Mouse (Mus musculus): Measurements from ENCODE around the gene Gm11939. TPM values are rescaled to one million over a fixed set of nuclear protein-coding genes. Genes with fewer than 3 reads are reported as not detected.
A peak's percentile ranks its signal among the peaks of the same experiment; 100 is the strongest.
"Not testable (repeated sequence)": the region's sequence is repeated elsewhere in the genome, so short reads cannot be mapped to it uniquely, and the experiment has no call there.

The Gm11939 gene
- polyA plus RNA-seq (2015; fragmentation: Nextera tagmentation; extraction: Ambion mirVana), result not detected in 2 replicates

DNA sequence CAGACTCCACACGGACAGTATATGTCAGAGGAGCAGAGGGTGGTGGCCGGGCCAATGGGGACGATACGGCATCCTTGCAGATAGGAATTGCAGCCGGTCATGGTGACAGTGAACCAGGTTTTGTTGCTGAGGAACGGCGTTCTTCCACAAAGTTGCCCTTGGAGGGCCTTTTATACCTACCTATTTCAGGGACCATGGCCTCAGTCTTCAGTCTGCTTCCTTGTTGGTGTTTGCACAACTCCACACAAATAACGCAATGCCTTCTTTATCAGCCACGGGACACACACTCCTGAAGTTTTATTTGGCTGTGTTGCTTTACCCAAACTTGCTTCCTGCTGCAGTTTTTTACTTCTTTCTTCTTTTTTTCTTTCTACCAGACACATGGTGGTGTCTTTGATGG lies at the start of gene Gm11939:
Gm11939 (minus strand) TSS at position 101 of the 400 bp plus-strand sequence.
- Histone ChIP-seq H3K4me2 (replicated peaks; ENCODE audit: low read depth, low read length) (no peak within 1 kb of the TSS), H3K4me3 (ENCODE audit: low read length) (no peak within 1 kb of the TSS), H3K27me3 (ENCODE audit: insufficient read depth, low read length) (no peaks in the 10 kb centered on the region), H3K9me3 (ENCODE audit: low read length) (no peaks in the 10 kb centered on the region), H3K27ac (ENCODE audit: low read length) (no peak within 1 kb of the TSS), H3K4me1 (ENCODE audit: insufficient read depth, low read length) (no peaks in the 10 kb centered on the region), H3K9ac (replicated peaks; ENCODE audit: low read length) (no peak within 1 kb of the TSS), H3K36me3 (ENCODE audit: insufficient read depth, low read length) (no peaks in the 10 kb centered on the region)
- no peak for ATAC-seq (ENCODE audit: low FRiP score, low TSS enrichment)
- 90% methylated on average over 9 of the region's 9 CpGs for WGBS

- H3K27me3 ChIP-seq (ENCODE audit: insufficient read depth, low read length); H3K4me1 ChIP-seq (ENCODE audit: insufficient read depth, low read length); H3K4me2 ChIP-seq (replicated peaks; ENCODE audit: low read depth, low read length); H3K9me3 ChIP-seq (ENCODE audit: low read length); H3K27ac ChIP-seq (ENCODE audit: low read length); H3K36me3 ChIP-seq (ENCODE audit: insufficient read depth, low read length); H3K4me3 ChIP-seq (ENCODE audit: low read length); ATAC-seq (ENCODE audit: low FRiP score, low TSS enrichment); H3K9ac ChIP-seq (replicated peaks; ENCODE audit: low read length): not testable (repeated sequence)
- WGBS, result 47% methylated on average over 1 of the region's 1 CpGs
Measured at GRCm38 (mm10) chr11:99603208-99603607, 43.9 kb upstream of the Gm11939 start, which contains the start of gene Gm11938. Gene Gm11938 (minus strand): TSS chr11:99603308.

GRCm38 (mm10) chr11:99597742-99598141 lies 38.5 kb upstream of the Gm11939 start, which contains the start of gene Krtap9-3:
Gene Krtap9-3 (minus strand): TSS chr11:99598105.
- H3K4me3 ChIP-seq (ENCODE audit: low read length); ATAC-seq (ENCODE audit: low FRiP score, low TSS enrichment); H3K36me3 ChIP-seq (ENCODE audit: insufficient read depth, low read length); H3K4me2 ChIP-seq (replicated peaks; ENCODE audit: low read depth, low read length); H3K9me3 ChIP-seq (ENCODE audit: low read length); H3K27me3 ChIP-seq (ENCODE audit: insufficient read depth, low read length); H3K27ac ChIP-seq (ENCODE audit: low read length); H3K4me1 ChIP-seq (ENCODE audit: insufficient read depth, low read length); H3K9ac ChIP-seq (replicated peaks; ENCODE audit: low read length): not testable (repeated sequence)
- 80% methylated on average over 3 of the region's 6 CpGs for WGBS

DNA sequence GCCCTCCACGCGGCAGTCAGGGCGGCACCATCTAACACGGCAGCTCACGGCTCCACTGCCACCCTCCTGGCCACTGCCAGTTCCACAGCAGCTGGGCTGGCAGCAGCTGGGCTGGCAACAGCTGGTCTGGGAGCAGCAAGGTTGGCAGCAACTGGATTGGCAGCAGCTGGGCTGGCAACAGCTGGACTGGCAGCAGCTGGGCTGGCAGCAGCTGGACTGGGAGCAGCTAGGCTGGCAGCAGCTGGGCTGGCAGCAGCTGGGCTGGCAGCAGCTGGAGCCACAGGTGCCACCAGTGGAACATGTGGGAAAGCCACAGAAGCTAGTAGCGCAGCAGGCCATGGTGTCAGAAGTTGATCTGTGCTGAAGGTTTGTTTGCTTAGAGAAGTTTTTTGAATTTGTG lies 31.7 kb upstream of the Gm11939 start, which contains the start of gene Krtap1-3:
Krtap1-3 (minus strand) TSS at position 359 of the 400 bp plus-strand sequence.
- H3K4me1 ChIP-seq (ENCODE audit: insufficient read depth, low read length), result no peaks in the 10 kb centered on the region
- H3K27me3 ChIP-seq (ENCODE audit: insufficient read depth, low read length), result no peaks in the 10 kb centered on the region
- 91% methylated on average over 6 of the region's 6 CpGs for WGBS

DNA sequence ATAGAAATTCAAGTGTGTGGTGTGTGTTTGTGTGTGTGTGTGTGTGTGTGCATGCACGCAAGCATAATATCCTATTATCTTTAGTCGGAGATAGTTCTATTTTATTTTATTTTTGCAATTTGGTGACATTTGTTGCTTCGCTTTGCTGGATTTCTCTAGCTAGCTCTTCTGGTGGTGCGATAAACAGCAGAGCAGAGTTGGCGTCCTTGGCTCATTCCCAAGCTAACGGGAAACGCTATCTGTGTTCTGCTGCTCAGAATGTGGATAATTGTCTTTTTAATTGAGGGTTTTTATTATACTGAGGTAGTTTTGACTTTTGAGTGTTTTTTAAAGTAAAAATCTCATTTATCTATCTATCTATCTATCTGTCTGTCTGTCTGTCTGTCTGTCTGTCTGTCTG lies 25.8 kb upstream of the Gm11939 start:
- Histone ChIP-seq H3K36me3 (ENCODE audit: insufficient read depth, low read length) (no peaks in the 10 kb centered on the region), H3K4me3 (ENCODE audit: low read length) (no peak overlapping the region), H3K4me2 (replicated peaks; ENCODE audit: low read depth, low read length) (no peak overlapping the region), H3K9ac (replicated peaks; ENCODE audit: low read length) (no peak overlapping the region), H3K27ac (ENCODE audit: low read length) (no peak overlapping the region), H3K4me1 (ENCODE audit: insufficient read depth, low read length) (no peaks in the 10 kb centered on the region), H3K9me3 (ENCODE audit: low read length) (no peaks in the 10 kb centered on the region), H3K27me3 (ENCODE audit: insufficient read depth, low read length) (no peaks in the 10 kb centered on the region)
- no peak for ATAC-seq (ENCODE audit: low FRiP score, low TSS enrichment)
- 86% methylated on average over 7 of the region's 7 CpGs for WGBS

More for the DNA sequence above, 31.7 kb upstream of the Gm11939 start, which contains the start of gene Krtap1-3:
- Histone ChIP-seq H3K27ac (ENCODE audit: low read length) (no peak within 1 kb of the TSS), H3K9me3 (ENCODE audit: low read length) (no peaks in the 10 kb centered on the region), H3K4me3 (ENCODE audit: low read length) (no peak within 1 kb of the TSS), H3K9ac (replicated peaks; ENCODE audit: low read length) (no peak within 1 kb of the TSS), H3K36me3 (ENCODE audit: insufficient read depth, low read length) (no peaks in the 10 kb centered on the region), H3K4me2 (replicated peaks; ENCODE audit: low read depth, low read length) (no peak within 1 kb of the TSS)
- no peak for ATAC-seq (ENCODE audit: low FRiP score, low TSS enrichment)

GRCm38 (mm10) chr11:99583245-99583704 lies 24.0 kb upstream of the Gm11939 start, which contains the start of gene Krtap1-4:
Gene Krtap1-4 (minus strand): TSS chr11:99583654.
- H3K36me3 ChIP-seq (ENCODE audit: insufficient read depth, low read length), result no peaks in the 10 kb centered on the region
- H3K9me3 ChIP-seq (ENCODE audit: low read length), result no peaks in the 10 kb centered on the region
- 72% methylated on average over 5 of the region's 5 CpGs for WGBS
- no peak within 1 kb of the TSS for H3K27ac ChIP-seq (ENCODE audit: low read length)
- ATAC-seq (ENCODE audit: low FRiP score, low TSS enrichment), result no peak
- H3K9ac ChIP-seq (replicated peaks; ENCODE audit: low read length), result no peak within 1 kb of the TSS
- no peaks in the 10 kb centered on the region for H3K4me1 ChIP-seq (ENCODE audit: insufficient read depth, low read length)
- H3K4me3 ChIP-seq (ENCODE audit: low read length), result no peak within 1 kb of the TSS
- H3K27me3 ChIP-seq (ENCODE audit: insufficient read depth, low read length), result no peaks in the 10 kb centered on the region
- no peak within 1 kb of the TSS for H3K4me2 ChIP-seq (replicated peaks; ENCODE audit: low read depth, low read length)

DNA sequence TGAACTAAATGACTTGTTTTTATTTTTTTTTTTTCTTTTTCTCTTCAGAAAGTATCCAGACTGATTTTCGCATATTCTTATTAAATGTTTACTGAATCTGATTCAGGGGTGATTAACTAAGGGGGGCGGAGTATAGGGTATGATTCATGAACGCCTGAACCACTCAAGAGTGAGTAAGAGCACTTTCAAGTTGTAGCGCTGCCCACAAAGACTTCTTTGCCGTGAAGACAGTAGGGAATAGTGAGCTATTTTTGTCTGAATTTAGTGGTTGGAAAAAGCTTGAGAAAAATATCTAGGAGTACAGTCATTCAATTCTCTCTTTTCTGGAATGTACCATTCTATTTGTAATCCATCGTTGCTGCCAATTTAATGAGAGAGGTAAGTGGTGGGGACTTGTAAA lies 22.3 kb upstream of the Gm11939 start:
- no peak for ATAC-seq (ENCODE audit: low FRiP score, low TSS enrichment)
- Histone ChIP-seq H3K4me3 (ENCODE audit: low read length) (no peak overlapping the region), H3K27ac (ENCODE audit: low read length) (no peak overlapping the region), H3K9ac (replicated peaks; ENCODE audit: low read length) (no peak overlapping the region), H3K4me2 (replicated peaks; ENCODE audit: low read depth, low read length) (no peak overlapping the region), H3K27me3 (ENCODE audit: insufficient read depth, low read length) (no peaks in the 10 kb centered on the region), H3K9me3 (ENCODE audit: low read length) (no peaks in the 10 kb centered on the region), H3K4me1 (ENCODE audit: insufficient read depth, low read length) (no peaks in the 10 kb centered on the region), H3K36me3 (ENCODE audit: insufficient read depth, low read length) (no peaks in the 10 kb centered on the region)
- 81% methylated on average over 6 of the region's 6 CpGs for WGBS

DNA sequence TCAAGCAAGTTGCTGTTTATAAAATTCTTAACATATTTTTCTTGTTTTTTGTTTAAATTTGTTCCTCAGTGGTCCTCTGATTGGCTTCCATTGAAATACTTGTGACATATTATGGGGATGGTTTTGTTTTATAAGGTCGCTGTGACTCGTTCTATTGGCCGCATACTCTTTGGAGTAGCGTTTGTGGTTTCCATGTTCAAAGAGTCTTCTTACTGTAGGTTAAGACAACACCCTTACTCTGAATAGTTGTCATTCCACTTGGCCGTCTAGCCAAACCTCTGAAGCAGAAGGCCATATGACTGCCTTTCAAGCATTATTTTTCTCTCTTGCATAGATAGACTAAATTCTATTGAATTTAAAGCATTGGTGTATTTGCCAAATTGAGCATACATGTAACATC lies 21.8 kb upstream of the Gm11939 start:
- ATAC-seq (ENCODE audit: low FRiP score, low TSS enrichment), result no peak
- H3K4me3 ChIP-seq (ENCODE audit: low read length), result no peak overlapping the region
- no peak overlapping the region for H3K4me2 ChIP-seq (replicated peaks; ENCODE audit: low read depth, low read length)
- H3K27ac ChIP-seq (ENCODE audit: low read length), result no peak overlapping the region
- 88% methylated on average over 5 of the region's 5 CpGs for WGBS
- H3K4me1 ChIP-seq (ENCODE audit: insufficient read depth, low read length), result no peaks in the 10 kb centered on the region
- H3K9ac ChIP-seq (replicated peaks; ENCODE audit: low read length), result no peak overlapping the region
- no peaks in the 10 kb centered on the region for H3K27me3 ChIP-seq (ENCODE audit: insufficient read depth, low read length)
- H3K36me3 ChIP-seq (ENCODE audit: insufficient read depth, low read length), result no peaks in the 10 kb centered on the region
- no peaks in the 10 kb centered on the region for H3K9me3 ChIP-seq (ENCODE audit: low read length)

- Histone ChIP-seq H3K27me3 (ENCODE audit: insufficient read depth, low read length) (no peaks in the 10 kb centered on the region), H3K4me1 (ENCODE audit: insufficient read depth, low read length) (no peaks in the 10 kb centered on the region), H3K4me2 (replicated peaks; ENCODE audit: low read depth, low read length) (no peak within 1 kb of the TSS), H3K9ac (replicated peaks; ENCODE audit: low read length) (no peak within 1 kb of the TSS), H3K27ac (ENCODE audit: low read length) (no peak within 1 kb of the TSS), H3K36me3 (ENCODE audit: insufficient read depth, low read length) (no peaks in the 10 kb centered on the region), H3K9me3 (ENCODE audit: low read length) (no peaks in the 10 kb centered on the region), H3K4me3 (ENCODE audit: low read length) (no peak within 1 kb of the TSS)
- ATAC-seq (ENCODE audit: low FRiP score, low TSS enrichment), result no peak
- WGBS, result 85% methylated on average over 6 of the region's 6 CpGs
Measured at GRCm38 (mm10) chr11:99580636-99581035, 21.4 kb upstream of the Gm11939 start, which contains the start of gene Krtap1-5. Gene Krtap1-5 (minus strand): TSS chr11:99581016.

- Histone ChIP-seq H3K36me3 (ENCODE audit: insufficient read depth, low read length) (no peaks in the 10 kb centered on the region), H3K27ac (ENCODE audit: low read length) (no peak overlapping the region), H3K4me1 (ENCODE audit: insufficient read depth, low read length) (0 out of 2 replicates have a peak, but pooled peaks cover 2% of the 10 kb centered on the region), H3K4me2 (replicated peaks; ENCODE audit: low read depth, low read length) (peak overlapping the region; percentile 43), H3K9ac (replicated peaks; ENCODE audit: low read length) (no peak overlapping the region), H3K4me3 (ENCODE audit: low read length) (no peak overlapping the region), H3K27me3 (ENCODE audit: insufficient read depth, low read length) (no peaks in the 10 kb centered on the region), H3K9me3 (ENCODE audit: low read length) (no peaks in the 10 kb centered on the region)
- ATAC-seq (ENCODE audit: low FRiP score, low TSS enrichment), result peak; percentile 86
- under 1% methylated on average over 7 of the region's 7 CpGs for WGBS
Measured at GRCm38 (mm10) chr11:99574106-99574505, 14.8 kb upstream of the Gm11939 start.

All from kidney, embryonic 16.5 days (tissue).